Mouse (Mus musculus) C2C12 (cell line): Measurements from ENCODE around the gene Eef1a1. TPM values are rescaled to one million over a fixed set of nuclear protein-coding genes. Genes with fewer than 3 reads are reported as not detected.

Experiments used
- H3K27me3 ChIP-seq: one replicate; pipeline ENCODE4 v1.6.1; 2011; ENCODE audit not compliant: control insufficient read depth, insufficient read depth, insufficient read length
- H3K36me3 ChIP-seq: one replicate; pipeline ENCODE4 v1.6.1; 2011; ENCODE audit not compliant: control insufficient read depth, insufficient read depth
- H3K4me3 ChIP-seq: one replicate; pipeline ENCODE4 v1.5.1; 2011; ENCODE audit warnings: mild to moderate bottlenecking, control low read depth; ENCODE audit not compliant: poor library complexity, insufficient read depth, severe bottlenecking
- H3K79me2 ChIP-seq: one replicate; pipeline ENCODE4 v1.6.1; 2011; ENCODE audit not compliant: control insufficient read depth, insufficient read depth
- H3K79me3 ChIP-seq: one replicate; pipeline ENCODE4 v1.6.1; 2011; ENCODE audit warnings: low read depth, control low read depth
- H3ac ChIP-seq: one replicate; pipeline ENCODE3; 2011; ENCODE audit warnings: low read depth; ENCODE audit not compliant: control insufficient read depth, insufficient read length
- CEBPB ChIP-seq: IDR thresholded peaks from one replicate; pipeline ENCODE4 v1.6.1; 2011; ENCODE audit warnings: low read depth, mild to moderate bottlenecking, control low read depth, moderate library complexity
- CTCF ChIP-seq: IDR thresholded peaks from one replicate; pipeline ENCODE4 v1.5.1; 2011; ENCODE audit not compliant: control insufficient read depth, insufficient read depth, insufficient read length
- FOSL1 ChIP-seq: IDR thresholded peaks from one replicate; pipeline ENCODE4 v1.8.0; 2011; ENCODE audit warnings: mild to moderate bottlenecking, low read length; ENCODE audit not compliant: poor library complexity, insufficient read depth, severe bottlenecking
- MAX ChIP-seq: IDR thresholded peaks from one replicate; pipeline ENCODE4 v1.6.1; 2011; ENCODE audit warnings: mild to moderate bottlenecking, control low read depth
- MYOD1 ChIP-seq: IDR thresholded peaks from one replicate; pipeline ENCODE4 v1.6.1; 2011; ENCODE audit warnings: low read depth; ENCODE audit not compliant: control insufficient read depth, insufficient read length
- MYOG ChIP-seq: IDR thresholded peaks from one replicate; pipeline ENCODE4 v1.6.1; 2011; ENCODE audit not compliant: control insufficient read depth, insufficient read length; ENCODE audit errors: extremely low read depth
- USF1 ChIP-seq: IDR thresholded peaks from one replicate; pipeline ENCODE4 v1.6.1; 2011; ENCODE audit warnings: low read depth, mild to moderate bottlenecking, control low read depth, moderate library complexity
- polyA plus RNA-seq: library from polyadenylated mRNA; unstranded; fragments of >200 nt; fragmentation: generic; extraction: Trizol; gene quantifications from one replicate; pipeline ENCODE4 v1.2.1, GENCODE M21; 2012; ENCODE audit warnings: missing spikeins

Gene Eef1a1
- polyA plus RNA-seq, 1 experiment, result 7,691 TPM

GRCm38 (mm10) chr9:78531816-78532215, 42.9 kb upstream of the Eef1a1 start:
- Histone ChIP-seq H3K27me3 (no peaks in the 10 kb centered on the region), H3K36me3 (no peaks in the 10 kb centered on the region), H3ac (no peak overlapping the region), H3K4me3 (no peak overlapping the region), H3K79me2 (no peaks in the 10 kb centered on the region), H3K79me3 (no peaks in the 10 kb centered on the region)
- TF ChIP-seq MYOD1, result no peak
- no peak for TF ChIP-seq CTCF
- no peak for TF ChIP-seq CEBPB
- TF ChIP-seq MAX, result no peak
- no peak for TF ChIP-seq MYOG
- no peak for TF ChIP-seq USF1
- no peak for TF ChIP-seq FOSL1

GRCm38 (mm10) chr9:78527767-78528381, 38.9 kb upstream of the Eef1a1 start:
- H3K36me3 ChIP-seq, result peaks cover 4% of the 10 kb centered on the region
- H3K27me3 ChIP-seq, result no peaks in the 10 kb centered on the region
- no peaks in the 10 kb centered on the region for H3K79me2 ChIP-seq
- TF ChIP-seq USF1 (no peak), MYOD1 (no peak), CTCF (peak; percentile 71), MAX (peak; percentile 63), MYOG (no peak), CEBPB (no peak), FOSL1 (no peak)
- H3K4me3 ChIP-seq, result peak overlapping the region; percentile 25
- H3K79me3 ChIP-seq, result peaks cover 1% of the 10 kb centered on the region
- H3ac ChIP-seq, result peak overlapping the region; percentile 67

DNA sequence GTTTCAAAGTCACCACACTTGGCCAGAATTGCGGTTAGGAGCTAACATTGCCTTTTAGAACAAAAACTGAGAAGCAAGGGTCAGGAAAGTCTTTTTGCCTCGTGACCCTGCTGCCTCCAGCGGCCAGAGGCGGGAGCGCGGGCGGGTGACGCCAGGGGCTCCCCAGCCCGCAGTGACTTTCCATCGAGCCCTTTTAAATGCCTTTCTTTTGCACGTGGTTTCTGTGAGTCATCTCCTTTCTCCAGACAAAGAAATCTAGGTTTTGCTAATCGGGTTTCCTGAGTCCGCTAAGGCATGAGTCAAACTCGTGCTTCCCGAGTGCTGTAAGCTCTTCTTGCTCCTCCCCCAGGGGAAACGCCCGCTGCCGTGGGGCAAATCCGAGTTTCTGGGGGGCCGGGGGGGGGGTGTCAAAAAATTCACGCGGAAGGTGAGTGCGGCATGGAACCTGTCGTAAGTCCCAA, 38.4 kb upstream of the Eef1a1 start:
- no peaks in the 10 kb centered on the region for H3K27me3 ChIP-seq
- TF ChIP-seq CEBPB (no peak), FOSL1 (peak; percentile 34), CTCF (peak; percentile 72), MAX (peak; percentile 92), USF1 (peak; percentile 67)
- peak overlapping the region; percentile 33 for H3ac ChIP-seq
- peak overlapping the region; percentile 25 for H3K4me3 ChIP-seq
- H3K79me2 ChIP-seq, result no peaks in the 10 kb centered on the region
- peaks cover 9% of the 10 kb centered on the region for H3K36me3 ChIP-seq
- H3K79me3 ChIP-seq, result peaks cover 1% of the 10 kb centered on the region

DNA sequence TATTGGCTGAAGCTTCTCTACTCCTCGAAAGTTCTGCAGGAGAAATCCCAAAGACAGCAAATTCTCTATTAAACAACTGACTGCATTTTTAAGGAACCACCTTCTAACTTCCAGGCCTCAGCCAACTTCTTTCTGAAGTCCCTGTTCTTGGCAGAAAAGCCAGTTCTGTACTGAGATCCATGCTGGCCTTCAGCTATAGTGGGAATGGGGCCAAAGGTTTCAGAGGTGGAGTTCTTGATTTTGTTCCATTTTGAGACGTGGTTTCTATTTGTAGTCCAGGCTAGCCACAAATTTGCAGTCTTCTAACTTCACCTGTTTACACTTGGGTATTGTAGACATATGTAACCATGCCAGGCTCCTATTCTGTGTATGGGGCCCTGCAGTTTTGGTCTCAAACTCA, 37.3 kb upstream of the Eef1a1 start:
- peaks cover 9% of the 10 kb centered on the region for H3K36me3 ChIP-seq
- no peaks in the 10 kb centered on the region for H3K27me3 ChIP-seq
- peaks cover 5% of the 10 kb centered on the region for H3K79me3 ChIP-seq
- H3ac ChIP-seq, result no peak overlapping the region
- H3K4me3 ChIP-seq, result no peak overlapping the region
- TF ChIP-seq FOSL1 (no peak), MAX (no peak), USF1 (no peak), MYOD1 (no peak), CEBPB (no peak), MYOG (no peak), CTCF (no peak)
- peaks cover 7% of the 10 kb centered on the region for H3K79me2 ChIP-seq

- H3ac ChIP-seq, result no peak overlapping the region
- peaks cover 13% of the 10 kb centered on the region for H3K79me2 ChIP-seq
- no peaks in the 10 kb centered on the region for H3K27me3 ChIP-seq
- TF ChIP-seq FOSL1, result no peak
- no peak for TF ChIP-seq MAX
- TF ChIP-seq CEBPB, result no peak
- TF ChIP-seq CTCF, result no peak
- TF ChIP-seq MYOG, result no peak
- no peak for TF ChIP-seq MYOD1
- TF ChIP-seq USF1, result no peak
- peaks cover 9% of the 10 kb centered on the region for H3K36me3 ChIP-seq
- no peak overlapping the region for H3K4me3 ChIP-seq
- H3K79me3 ChIP-seq, result peaks cover 10% of the 10 kb centered on the region
Observed at GRCm38 (mm10) chr9:78525451-78526135, 36.6 kb upstream of the Eef1a1 start.

GRCm38 (mm10) chr9:78521689-78522088, 32.7 kb upstream of the Eef1a1 start:
- Histone ChIP-seq H3K4me3 (peak overlapping the region; percentile 52), H3K79me3 (peaks cover 11% of the 10 kb centered on the region), H3K36me3 (peaks cover 9% of the 10 kb centered on the region), H3K79me2 (peaks cover 15% of the 10 kb centered on the region), H3ac (peak overlapping the region; percentile 12), H3K27me3 (no peaks in the 10 kb centered on the region)
- no peak for TF ChIP-seq MYOG
- no peak for TF ChIP-seq FOSL1
- no peak for TF ChIP-seq MYOD1
- no peak for TF ChIP-seq CEBPB
- no peak for TF ChIP-seq MAX
- no peak for TF ChIP-seq USF1
- TF ChIP-seq CTCF, result no peak
